Mouse (Mus musculus): ENCODE results near the gene Tacr2. TPM values are rescaled to one million over a fixed set of nuclear protein-coding genes. Genes with fewer than 3 reads are reported as not detected.

Gene Tacr2
- total RNA-seq (2012; rRNA removed), result not detected in 2 replicates
- polyA plus RNA-seq (2012; ENCODE audit: insufficient read depth in 1 of 2, insufficient read length in 2 of 2, low read depth in 1 of 2, low replicate concordance in 2 of 2, missing spikeins in 1 of 2), result under 1 TPM in 1 of 2 experiments, not detected in 1; 0.06 TPM

GRCm38 (mm10) chr10:62252000-62252488 is at the start of gene Tacr2:
Gene Tacr2, plus strand, starts transcription at chr10:62252438.
- Histone ChIP-seq H3K27me3 (ENCODE audit: control insufficient read depth in 1 of 2, insufficient read depth in 2 of 2, low read length in 2 of 2) (peaks cover 8 to 14% of the 10 kb centered on the region in 2 experiments; a peak in 3 of 4 replicates), H3K9me3 (replicated peaks; ENCODE audit: insufficient read depth, low read length) (no peaks in the 10 kb centered on the region), H3K4me3 (ENCODE audit: control insufficient read depth in 1 of 2, insufficient read depth in 1 of 2, low read depth in 2 of 2, low read length in 2 of 2) (no peak within 1 kb of the TSS), H3K36me3 (ENCODE audit: control insufficient read depth in 1 of 2, insufficient read depth in 2 of 2, low read length in 2 of 2) (no peaks in the 10 kb centered on the region), H3K4me1 (ENCODE audit: control insufficient read depth in 1 of 2, insufficient read depth in 2 of 2, low read length in 2 of 2) (peaks cover 0 to 10% of the 10 kb centered on the region in 2 experiments; a peak in 2 of 4 replicates), H3K27ac (ENCODE audit: control insufficient read depth, low read depth, low read length) (no peak within 1 kb of the TSS), H3K9ac (ENCODE audit: control insufficient read depth, low read depth, low read length, poor library complexity, severe bottlenecking) (no peak within 1 kb of the TSS), H3K79me2 (ENCODE audit: control insufficient read depth, insufficient read depth, low read length, poor library complexity) (no peaks in the 10 kb centered on the region)
- TF ChIP-seq POLR2AphosphoS2 (IDR thresholded peaks at IDR 0.05; ENCODE audit: low read length) (no peak), ZMIZ1 (IDR thresholded peaks at IDR 0.05; ENCODE audit: low read depth, low read length) (no peak), KAT2A (conservative IDR thresholded peaks at IDR 0.05; ENCODE audit: low read depth, low read length) (no peak), UBTF (IDR thresholded peaks at IDR 0.05; ENCODE audit: borderline replicate concordance, insufficient read depth, low read depth, low read length) (no peak), GATA1 (IDR thresholded peaks at IDR 0.05; ENCODE audit: low read depth, low read length) (no peak), POLR2AphosphoS5 (IDR thresholded peaks at IDR 0.05; ENCODE audit: borderline replicate concordance, low read depth, low read length) (no peak), HCFC1 (IDR thresholded peaks at IDR 0.05; ENCODE audit: low read depth, low read length) (no peak), MEF2A (IDR thresholded peaks at IDR 0.05; ENCODE audit: extremely low read depth, insufficient replicate concordance, low read depth, low read length, poor library complexity, severe bottlenecking) (no peak), EP300 (IDR thresholded peaks at IDR 0.05; ENCODE audit: low read depth in 1 of 2, low read length in 2 of 2) (no peak), CHD1 (IDR thresholded peaks at IDR 0.05; ENCODE audit: low read depth, low read length) (no peak), POLR2A (IDR thresholded peaks at IDR 0.05; ENCODE audit: control insufficient read depth in 1 of 2, insufficient read depth in 1 of 2, low read depth in 1 of 2, low read length in 2 of 2, poor library complexity in 1 of 2) (no peak), MXI1 (IDR thresholded peaks at IDR 0.05; ENCODE audit: low read depth, low read length) (no peak), TBP (IDR thresholded peaks at IDR 0.05; ENCODE audit: low read depth, low read length) (no peak), MYC (IDR thresholded peaks at IDR 0.05; ENCODE audit: low read depth, low read length) (no peak), RCOR1 (IDR thresholded peaks at IDR 0.05; ENCODE audit: low read depth, low read length) (no peak), CTCF (IDR thresholded peaks at IDR 0.05 in 2 of 3, conservative IDR thresholded peaks at IDR 0.05 in 1 of 3; ENCODE audit: control insufficient read depth in 1 of 3, insufficient read depth in 1 of 3, low read depth in 2 of 3, low read length in 3 of 3, poor library complexity in 1 of 3, severe bottlenecking in 1 of 3) (no peak), NELFE (IDR thresholded peaks at IDR 0.05; ENCODE audit: low read depth, low read length) (no peak), SMC3 (IDR thresholded peaks at IDR 0.05; ENCODE audit: low read depth, low read length) (no peak), SIN3A (IDR thresholded peaks at IDR 0.05; ENCODE audit: low read length) (no peak), RAD21 (IDR thresholded peaks at IDR 0.05; ENCODE audit: low read depth, low read length) (no peak)
- DNase-seq (ENCODE audit: low read depth, low spot score), result no peak

GRCm38 (mm10) chr10:62202574-62202973 is 49.7 kb upstream of the Tacr2 start:
- no peaks in the 10 kb centered on the region for H3K79me2 ChIP-seq (ENCODE audit: control insufficient read depth, insufficient read depth, low read length, poor library complexity)
- H3K36me3 ChIP-seq (ENCODE audit: control insufficient read depth in 1 of 2, insufficient read depth in 2 of 2, low read length in 2 of 2), result no peaks in the 10 kb centered on the region
- no peaks in the 10 kb centered on the region for H3K4me1 ChIP-seq (ENCODE audit: control insufficient read depth in 1 of 2, insufficient read depth in 2 of 2, low read length in 2 of 2)
- H3K9me3 ChIP-seq (replicated peaks; ENCODE audit: insufficient read depth, low read length), result no peaks in the 10 kb centered on the region
- no peaks in the 10 kb centered on the region for H3K27me3 ChIP-seq (ENCODE audit: control insufficient read depth in 1 of 2, insufficient read depth in 2 of 2, low read length in 2 of 2)
- DNase-seq (ENCODE audit: low read depth, low spot score), result no peak
- no peak overlapping the region for H3K9ac ChIP-seq (ENCODE audit: control insufficient read depth, low read depth, low read length, poor library complexity, severe bottlenecking)
- no peak for TF ChIP-seq POLR2A (IDR thresholded peaks at IDR 0.05; ENCODE audit: control insufficient read depth in 1 of 2, insufficient read depth in 1 of 2, low read depth in 1 of 2, low read length in 2 of 2, poor library complexity in 1 of 2)
- TF ChIP-seq USF2 (IDR thresholded peaks at IDR 0.05; ENCODE audit: borderline replicate concordance in 1 of 2, insufficient read depth in 1 of 2, low read depth in 1 of 2, low read length in 2 of 2), result no peak
- no peak for TF ChIP-seq GABPA (IDR thresholded peaks at IDR 0.05; ENCODE audit: low read depth, low read length)
- no peak for TF ChIP-seq POLR2AphosphoS2 (IDR thresholded peaks at IDR 0.05; ENCODE audit: low read length)
- TF ChIP-seq MXI1 (IDR thresholded peaks at IDR 0.05; ENCODE audit: low read depth, low read length), result no peak
- TF ChIP-seq HCFC1 (IDR thresholded peaks at IDR 0.05; ENCODE audit: low read depth, low read length), result no peak
- TF ChIP-seq CTCF (IDR thresholded peaks at IDR 0.05 in 2 of 3, conservative IDR thresholded peaks at IDR 0.05 in 1 of 3; ENCODE audit: control insufficient read depth in 1 of 3, insufficient read depth in 1 of 3, low read depth in 2 of 3, low read length in 3 of 3, poor library complexity in 1 of 3, severe bottlenecking in 1 of 3), result no peak
- no peak for TF ChIP-seq TCF12 (IDR thresholded peaks at IDR 0.05; ENCODE audit: low read depth, low read length)
- no peak for TF ChIP-seq CHD1 (IDR thresholded peaks at IDR 0.05; ENCODE audit: low read depth, low read length)
- no peak for TF ChIP-seq BHLHE40 (IDR thresholded peaks at IDR 0.05; ENCODE audit: borderline replicate concordance, low read depth, low read length)
- TF ChIP-seq MEF2A (IDR thresholded peaks at IDR 0.05; ENCODE audit: extremely low read depth, insufficient replicate concordance, low read depth, low read length, poor library complexity, severe bottlenecking), result no peak
- no peak for TF ChIP-seq MAX (IDR thresholded peaks at IDR 0.05; ENCODE audit: low read length)
- no peak for TF ChIP-seq CHD2 (IDR thresholded peaks at IDR 0.05; ENCODE audit: low read length)
- no peak overlapping the region for H3K27ac ChIP-seq (ENCODE audit: control insufficient read depth, low read depth, low read length)
- H3K4me3 ChIP-seq (ENCODE audit: control insufficient read depth in 1 of 2, insufficient read depth in 1 of 2, low read depth in 2 of 2, low read length in 2 of 2), result no peak overlapping the region

Measured in MEL (cell line).